Mouse (Mus musculus) heart, adult 11 months (tissue): Measurements from ENCODE around the gene Sult4a1.
"Not testable (repeated sequence)": the region's sequence is repeated elsewhere in the genome, so short reads cannot be mapped to it uniquely, and the experiment has no call there.

Source experiments
- DNase-seq: peaks from one replicate; pipeline ENCODE4 v3.0.0; 2022

Sult4a1 gene

DNA sequence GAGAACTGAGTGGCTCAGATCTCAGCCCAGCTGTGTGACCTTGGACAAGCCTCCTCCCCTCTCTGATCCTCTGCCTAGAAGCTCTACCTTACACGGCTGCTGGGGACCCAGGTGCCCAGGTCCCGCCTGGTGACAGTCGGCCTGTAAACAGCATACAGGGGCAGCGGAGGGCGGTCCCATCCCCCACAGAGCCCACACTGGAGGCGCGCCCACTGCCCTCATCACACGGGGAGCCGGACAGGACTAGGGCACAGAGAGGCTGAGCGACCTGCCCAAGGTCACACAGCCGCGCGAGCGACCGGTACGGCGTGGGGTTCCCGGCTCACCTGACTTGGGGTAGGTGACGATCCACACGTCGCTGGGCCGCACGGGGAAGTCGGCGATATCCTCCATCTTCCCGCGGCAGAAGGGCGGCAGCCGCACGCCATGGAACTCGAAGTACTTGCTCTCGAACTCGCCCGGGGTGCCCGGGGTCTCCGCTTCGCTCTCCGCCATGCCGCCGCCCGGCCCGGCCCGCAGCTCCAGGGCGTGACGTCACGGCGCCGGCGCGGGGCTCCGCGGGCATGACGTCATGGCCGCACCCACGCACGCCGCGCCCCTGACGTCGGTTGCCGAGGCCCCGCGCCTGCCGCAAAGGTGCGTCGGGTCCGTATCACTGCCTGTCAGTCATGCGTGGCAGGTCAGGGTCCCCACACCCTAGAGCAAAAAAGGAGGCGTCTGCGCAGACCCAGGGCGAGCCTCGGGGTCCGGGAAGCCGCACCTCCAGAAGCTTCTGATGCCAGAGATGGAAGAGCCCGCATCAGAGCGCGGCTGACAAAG, at the start of gene Sult4a1:
Sult4a1 (minus strand) TSS at position 650 of the 819 bp plus-strand sequence.
- no peak for DNase-seq

DNA sequence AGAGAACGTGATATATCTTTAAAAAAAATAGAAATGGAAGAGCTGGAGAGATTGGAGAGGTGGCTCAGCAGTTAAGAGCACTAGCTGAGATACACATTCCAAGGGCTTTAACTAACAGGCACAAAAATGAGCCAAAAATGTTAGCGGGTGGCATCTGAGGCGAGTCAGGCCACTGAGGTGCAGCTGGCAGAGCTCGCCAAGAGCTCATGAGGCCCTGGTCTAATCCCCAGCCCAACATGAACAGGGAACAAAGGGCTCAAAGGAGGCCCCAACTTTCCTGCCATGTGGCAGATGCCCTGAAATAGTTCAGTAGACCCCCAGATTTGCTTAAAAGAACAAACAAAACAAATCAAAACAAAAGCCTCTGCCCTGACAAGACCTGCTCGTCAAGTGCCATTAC, 35.4 kb upstream of the Sult4a1 start:
- DNase-seq = no peak

DNA sequence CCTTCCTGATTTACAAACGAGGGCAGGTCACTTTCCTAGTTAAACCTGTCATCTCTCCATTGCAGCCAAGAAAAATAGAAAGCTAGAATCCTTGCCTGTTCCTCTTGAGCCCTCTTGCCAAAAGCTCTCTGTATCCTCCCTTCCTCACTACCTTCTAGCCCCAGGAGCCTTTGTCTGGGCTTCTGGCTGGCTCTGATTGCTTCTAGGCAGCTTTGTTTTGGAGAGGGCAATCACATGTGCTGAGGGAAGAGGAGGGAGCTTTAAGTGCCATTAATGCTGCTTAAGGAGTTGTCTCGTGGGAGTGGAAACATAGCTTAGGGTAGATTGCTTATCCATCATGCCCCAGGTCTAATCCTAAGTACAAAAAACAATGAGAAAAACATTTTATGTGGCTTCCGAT, 34.6 kb upstream of the Sult4a1 start:
- DNase-seq = no peak

DNA sequence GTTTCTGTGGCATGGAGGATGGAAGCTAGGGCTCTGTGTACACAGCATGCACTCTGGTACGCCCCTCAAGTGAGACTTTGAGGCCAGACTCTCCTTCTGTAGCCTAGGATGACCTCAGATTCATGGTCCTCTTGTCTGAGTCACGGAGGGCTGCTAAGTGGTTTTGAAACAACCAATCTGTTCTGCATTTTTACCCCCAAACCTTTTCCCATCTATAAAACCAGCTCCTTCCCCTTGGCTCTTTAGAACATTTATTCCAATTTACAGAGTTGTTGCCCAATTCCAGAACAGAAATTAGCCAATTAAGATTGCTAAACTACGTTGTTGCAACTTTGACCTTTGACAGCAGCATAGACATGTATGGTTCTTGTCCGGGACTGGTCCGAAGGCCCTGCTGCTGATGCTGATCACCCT, 34.0 kb upstream of the Sult4a1 start:
- no peak for DNase-seq

DNA sequence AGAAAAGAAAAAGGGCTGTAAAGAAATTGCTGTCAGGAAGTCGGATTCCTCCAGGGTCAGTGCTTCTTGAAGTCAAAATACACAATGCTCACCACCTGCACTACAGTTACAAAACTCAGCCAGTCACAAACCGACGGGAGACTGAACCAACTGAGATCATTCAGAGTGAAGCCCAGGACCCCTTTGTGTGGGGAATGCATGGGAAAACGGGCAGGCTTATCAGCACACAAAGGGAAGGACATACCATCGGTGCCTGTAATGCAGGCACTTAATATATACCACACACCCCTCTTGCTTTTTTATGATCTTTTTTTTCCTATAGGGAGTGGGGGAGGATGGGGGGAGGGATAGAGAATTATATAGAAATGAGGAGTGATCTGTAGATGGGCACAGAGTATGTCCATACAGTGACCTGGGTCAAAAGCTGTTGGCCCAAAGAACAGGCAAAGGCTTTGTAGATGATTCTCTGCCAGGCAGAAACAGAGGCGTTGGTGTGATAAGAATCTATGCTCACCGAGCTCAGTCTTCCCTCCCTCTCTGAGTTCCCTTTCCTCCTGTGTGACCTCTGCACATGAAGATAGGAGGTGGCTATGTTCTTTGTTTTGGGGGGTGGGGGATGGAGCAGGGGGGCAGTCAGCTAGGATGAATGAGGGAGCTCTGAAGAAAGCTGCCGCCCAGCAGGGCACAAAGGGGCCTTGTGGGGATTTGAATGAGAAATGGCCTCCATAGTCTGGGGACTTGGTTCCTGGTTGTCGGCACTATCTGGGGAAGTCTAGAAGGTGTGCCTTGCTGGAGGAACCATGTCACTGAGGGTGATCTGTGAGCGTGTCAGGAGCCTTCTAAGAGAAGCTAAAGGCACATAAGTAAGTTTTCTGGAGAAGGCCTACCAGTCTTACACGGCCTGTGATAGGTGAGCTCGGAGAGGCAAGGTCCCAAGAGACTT, 31.2 kb upstream of the Sult4a1 start:
- DNase-seq = no peak

DNA sequence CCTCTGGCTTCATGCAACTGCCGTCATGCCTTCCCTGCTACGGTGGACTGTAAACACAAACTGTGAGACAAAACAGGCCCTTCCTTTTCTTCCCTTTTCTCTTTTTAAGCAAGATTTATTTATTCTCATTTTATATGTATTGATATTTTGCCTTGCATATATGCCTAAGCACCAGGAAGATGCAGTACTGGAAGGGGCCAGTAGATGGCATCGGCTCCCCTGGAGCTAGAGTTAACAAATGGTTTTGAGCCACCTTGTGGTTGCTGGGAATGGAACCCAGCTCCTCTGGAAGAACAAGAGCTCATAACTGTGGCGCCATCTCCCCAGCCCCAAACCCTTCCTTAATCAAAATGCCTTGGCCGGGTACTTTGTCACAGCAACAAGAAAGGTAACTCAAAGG, 29.9 kb upstream of the Sult4a1 start:
- no peak for DNase-seq

DNA sequence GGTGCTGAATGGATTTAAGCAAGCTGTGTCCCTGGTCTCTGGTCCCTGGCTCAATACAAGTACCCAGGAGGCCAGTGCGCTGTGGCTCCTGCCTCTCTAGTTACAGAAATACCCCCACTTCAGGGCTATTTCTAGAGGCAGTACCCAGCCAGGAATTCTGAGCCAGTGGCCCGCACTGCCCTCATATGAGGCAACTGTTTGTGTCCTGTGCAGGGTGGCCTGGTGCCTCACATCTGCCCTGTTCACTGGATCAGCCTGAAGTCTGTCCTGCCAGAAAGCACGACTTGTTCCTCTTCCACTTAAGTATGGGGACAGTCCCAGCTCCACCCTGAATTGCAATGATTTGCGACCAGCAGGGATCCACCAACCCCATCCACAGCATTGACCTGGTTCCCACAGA, 27.9 kb upstream of the Sult4a1 start:
- DNase-seq = peak; percentile 99

DNA sequence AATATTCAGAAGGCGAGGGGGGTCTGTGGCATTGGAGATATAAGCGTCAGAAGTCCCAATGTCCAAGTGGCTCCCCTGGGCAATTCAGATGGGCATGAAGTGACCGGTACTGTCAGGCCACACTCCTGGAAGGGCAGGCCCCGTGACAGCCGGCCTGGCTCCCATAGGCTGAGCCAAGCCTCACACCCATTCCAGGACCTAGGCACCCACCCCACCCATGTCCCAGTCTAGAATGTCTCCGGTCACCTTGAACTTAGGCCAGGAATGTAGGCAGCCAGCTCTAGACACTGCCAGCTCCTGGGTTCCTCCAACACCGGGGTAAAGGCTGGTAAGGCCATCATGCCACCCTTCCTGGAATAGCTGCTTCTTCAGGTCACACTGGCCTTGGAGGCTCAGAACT, 26.4 kb upstream of the Sult4a1 start:
- DNase-seq = peak; percentile 99

DNA sequence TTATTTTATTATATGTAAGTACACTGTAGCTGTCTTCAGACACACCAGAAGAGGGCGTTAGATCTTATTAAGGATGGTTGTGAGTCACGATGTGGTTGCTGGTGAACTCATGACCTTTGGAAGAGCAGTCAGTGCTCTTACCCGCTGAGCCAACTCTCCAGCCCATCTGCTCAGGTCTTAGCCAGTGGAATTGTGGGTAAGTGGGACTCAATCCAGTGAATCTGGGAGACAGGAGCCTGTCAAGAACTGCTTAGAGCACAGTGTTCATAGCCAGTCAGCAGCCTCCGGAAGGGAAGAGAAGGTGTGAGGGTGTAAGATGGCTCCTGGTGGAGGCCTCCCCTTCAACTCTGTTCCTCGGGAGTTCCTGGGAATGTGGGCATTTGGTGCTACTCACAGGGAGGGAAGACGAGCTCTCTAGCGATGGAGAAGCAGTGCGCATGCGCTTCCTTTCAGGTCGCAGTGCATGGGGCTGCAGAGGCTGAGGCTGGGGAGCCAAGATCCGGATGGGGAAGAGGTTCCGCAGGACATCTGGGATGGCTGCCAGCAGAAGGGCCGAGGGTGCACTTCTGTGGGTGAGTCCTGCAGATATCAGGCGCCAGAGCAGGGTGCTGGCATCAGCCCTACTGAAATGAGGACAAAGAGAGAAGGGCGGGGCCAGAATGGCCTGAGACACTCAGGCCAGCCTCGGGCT, 25.7 kb upstream of the Sult4a1 start:
- DNase-seq = peak; percentile 99

DNA sequence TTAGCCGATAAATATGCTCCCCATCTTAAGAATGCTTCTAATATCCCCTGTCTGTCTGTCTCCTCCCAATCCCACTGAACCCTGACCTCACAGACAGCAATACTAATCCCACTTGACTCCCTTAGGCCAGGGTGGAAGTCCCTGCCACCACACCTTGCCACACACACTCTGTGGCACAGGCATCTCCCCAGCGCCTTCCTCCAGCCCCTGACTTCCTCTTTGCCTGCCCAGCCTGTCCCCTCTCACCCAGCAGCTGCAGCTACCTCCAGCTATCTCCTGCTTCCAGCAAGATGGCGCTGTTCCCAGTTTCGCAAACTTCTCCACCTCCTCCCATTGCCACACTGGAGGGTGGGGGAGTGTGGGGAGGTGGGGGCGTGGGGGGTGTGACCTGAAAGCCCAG, 21.3 kb upstream of the Sult4a1 start:
- DNase-seq = no peak

DNA sequence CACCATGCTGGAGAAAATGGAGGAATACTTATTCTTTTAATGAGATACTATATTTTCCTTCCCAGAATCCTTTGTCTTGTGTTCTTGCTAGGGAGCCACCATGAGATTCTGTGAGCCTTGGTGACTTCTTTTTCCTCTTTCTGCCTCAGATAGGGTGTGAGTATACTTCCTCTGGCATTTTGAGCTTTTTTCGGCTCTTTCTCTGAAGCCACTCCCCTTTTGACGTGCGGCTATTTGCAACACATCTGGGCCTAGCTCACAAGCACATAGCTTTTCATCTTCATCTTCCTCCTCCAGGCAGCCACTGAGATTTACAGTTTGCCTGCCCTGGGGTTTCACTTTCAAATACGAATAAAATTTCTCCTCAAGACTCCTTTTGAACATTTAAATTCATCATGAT, 20.9 kb upstream of the Sult4a1 start:
- no peak for DNase-seq

DNA sequence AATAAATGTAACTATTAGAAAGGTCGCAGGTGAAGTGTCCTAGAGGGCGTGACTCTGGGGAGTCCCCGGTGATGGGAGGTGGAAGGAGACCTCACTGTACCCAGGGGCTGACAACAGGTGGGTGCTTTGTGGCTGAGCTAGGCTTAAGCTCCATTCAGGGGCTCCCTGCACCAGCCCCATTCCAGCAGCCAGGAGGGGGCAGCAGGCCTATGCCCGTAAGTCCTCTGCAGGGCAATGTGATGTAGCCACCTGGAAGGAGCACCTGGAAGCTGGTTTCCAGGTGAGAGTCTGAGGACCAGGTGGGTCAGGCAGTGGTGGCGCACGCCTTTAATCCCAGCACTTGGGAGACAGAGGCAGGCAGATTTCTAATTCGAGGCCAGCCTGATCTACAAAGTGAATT, 18.5 kb upstream of the Sult4a1 start:
- DNase-seq = no peak

DNA sequence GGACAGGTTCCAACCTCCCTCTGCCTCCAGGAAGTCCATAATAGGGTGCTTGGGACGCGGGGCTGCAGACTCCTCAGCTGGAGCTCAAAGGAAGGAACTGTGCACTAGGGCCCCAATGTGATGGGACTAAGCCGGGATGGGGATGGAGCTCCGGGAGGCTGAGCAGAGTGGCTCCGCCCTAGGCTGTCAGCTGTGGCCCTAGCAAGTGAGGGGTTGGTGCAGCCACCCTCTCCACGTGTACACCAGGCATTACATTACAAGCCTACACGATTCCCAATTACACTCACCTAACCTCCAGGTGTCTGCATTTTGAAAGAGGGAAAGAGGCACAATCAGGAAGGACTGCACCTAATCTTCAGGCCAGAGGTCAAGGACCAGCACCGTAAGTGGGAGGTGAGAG, 17.5 kb upstream of the Sult4a1 start, which contains the start of gene Pnpla5:
Pnpla5 (minus strand) TSS at position 101 of the 400 bp plus-strand sequence.
- no peak for DNase-seq

DNA sequence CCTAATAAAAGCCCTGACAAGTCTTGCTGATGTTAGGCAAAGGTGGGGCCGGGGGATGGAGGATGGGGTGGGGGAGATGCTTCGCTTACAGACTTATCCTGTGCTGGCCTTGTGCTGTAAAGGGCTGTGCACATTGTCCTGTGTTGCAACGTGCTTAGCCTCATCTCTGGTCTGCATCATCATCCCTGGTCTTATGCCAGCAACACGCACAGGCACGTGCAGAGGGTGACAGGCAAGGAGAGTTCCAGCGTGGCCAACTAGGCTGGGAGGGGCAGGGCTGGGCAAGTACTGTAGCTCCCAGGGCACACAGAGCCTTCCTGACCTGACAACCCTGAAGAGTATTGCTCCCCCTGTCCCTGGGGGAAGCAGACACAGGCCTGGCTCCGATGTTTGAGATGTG, 15.5 kb upstream of the Sult4a1 start:
- no peak for DNase-seq

DNA sequence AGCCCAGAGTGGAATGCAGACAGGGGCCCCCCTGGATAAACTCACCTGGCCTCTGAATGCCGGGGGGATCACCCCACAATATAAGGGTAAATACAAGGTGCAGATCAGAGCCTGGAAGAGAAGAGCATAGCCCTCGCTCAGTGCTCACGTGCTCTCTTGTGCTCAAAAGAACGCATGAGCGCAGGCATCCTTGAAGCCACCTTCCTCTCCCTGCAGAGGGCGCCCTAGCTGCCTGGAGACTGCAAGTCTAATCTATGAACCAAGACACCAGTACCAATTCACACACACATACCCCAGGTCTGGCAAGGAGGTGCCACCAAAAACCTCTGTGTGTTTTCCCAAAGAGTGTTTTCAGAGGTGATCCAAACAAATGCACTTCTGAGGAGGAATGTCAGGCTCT, 15.1 kb upstream of the Sult4a1 start:
- DNase-seq = no peak

DNA sequence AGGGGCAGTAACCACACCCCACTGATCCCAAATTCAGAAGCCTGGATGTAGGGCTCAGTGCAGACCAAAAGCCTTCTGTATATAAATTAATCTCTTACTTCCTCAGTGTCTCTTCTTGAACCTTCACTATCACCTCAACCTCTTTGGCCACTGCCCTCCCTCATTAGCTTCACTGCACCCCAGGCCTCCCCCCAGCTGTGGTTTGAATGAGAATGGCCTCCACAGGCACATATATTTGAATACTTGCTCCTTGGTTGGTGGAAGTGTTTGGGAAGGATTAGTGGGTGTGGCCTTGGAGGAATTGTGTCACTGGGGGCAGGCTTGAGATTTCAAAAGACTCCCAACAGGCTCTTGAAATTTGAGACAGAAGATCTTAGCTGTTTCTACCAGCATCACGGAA, 10.9 kb upstream of the Sult4a1 start:
- DNase-seq = no peak

DNA sequence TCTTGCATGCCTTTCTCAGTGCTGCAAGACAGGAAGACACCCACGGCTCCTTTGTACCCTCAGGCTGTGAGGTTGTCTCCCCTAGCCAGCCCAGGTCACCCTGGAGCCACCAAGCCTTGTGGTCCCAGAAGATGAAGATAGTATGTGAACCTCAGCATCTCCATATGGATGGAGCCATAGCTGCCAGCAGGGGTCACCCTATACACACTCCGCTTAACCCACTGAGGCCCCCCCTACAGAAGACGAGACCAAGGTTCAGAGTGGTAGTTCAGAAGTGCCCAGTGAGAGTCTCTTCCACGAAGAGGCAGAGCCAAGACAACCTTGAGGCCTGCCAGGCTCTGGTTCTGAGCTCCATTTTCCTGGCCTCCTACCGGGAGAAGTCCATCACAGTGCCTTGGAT, 10.2 kb upstream of the Sult4a1 start:
- DNase-seq = no peak

DNA sequence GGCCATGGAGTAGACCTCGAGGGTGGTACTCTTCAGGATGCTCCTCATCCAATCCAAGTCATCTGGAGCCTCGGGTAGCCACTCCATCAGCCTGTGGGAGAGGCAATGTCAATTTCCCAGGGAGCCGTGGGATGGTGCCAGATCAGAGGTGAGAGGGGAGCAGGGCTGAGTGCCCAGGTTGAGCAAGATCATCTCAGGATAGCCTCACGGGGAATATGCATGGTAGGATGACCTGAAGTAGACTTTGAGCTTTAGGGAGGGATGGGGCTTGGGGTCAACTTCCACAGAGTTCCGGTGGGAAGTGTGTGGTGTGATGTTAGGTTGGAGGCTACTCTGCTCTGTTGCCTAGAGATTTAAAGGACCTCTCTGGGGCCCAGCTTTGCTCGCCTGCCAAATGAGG, 8.3 kb upstream of the Sult4a1 start:
- DNase-seq = no peak

DNA sequence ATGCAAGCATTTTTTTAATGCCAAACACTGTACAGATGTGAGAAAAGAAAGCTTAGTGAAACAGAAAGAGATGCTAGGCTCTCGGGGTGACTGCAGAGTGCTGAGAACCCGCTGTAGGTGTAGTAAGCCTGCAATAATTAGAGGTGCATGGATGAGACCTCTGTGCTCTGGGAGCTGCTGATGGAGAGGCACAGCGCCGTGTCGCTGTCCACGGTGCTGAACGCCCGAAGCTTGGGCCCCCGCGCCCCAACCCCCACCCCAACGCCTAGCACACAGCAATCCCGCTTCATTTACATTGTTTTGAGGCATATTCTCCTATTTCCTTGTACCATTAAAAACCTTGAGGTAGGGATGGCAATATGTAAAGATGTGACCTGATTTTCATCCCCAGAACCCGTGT, 3.3 kb upstream of the Sult4a1 start:
- DNase-seq = no peak

DNA sequence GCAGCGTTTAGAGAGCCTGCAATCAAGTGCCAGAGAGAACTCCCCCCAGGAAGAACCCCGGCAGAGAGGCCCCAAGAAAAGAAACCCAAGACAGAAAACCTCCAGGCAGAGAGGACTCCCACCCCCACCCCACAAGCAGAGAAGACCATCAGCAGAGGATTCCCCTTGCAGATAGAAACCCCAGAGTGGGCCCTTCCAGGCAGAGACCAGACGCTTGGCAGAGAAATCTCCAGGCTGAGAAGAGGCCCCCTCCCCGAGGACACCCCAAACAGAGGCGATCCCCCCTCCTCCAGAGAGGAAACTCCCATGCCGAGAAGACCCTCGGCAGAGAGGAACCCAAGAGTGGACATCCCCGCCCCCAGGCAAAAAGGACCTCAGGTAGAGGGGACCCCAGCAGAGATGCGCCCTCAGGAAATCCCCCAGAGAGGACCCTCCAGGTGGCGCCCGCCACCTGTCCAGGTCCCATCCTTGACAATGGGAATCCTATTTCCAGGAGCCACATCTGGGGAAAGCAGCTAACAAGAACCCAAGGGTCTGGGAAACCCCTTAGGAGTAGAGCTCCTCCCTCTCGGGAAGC, 458 bp upstream of the Sult4a1 start:
- no peak for DNase-seq

DNA sequence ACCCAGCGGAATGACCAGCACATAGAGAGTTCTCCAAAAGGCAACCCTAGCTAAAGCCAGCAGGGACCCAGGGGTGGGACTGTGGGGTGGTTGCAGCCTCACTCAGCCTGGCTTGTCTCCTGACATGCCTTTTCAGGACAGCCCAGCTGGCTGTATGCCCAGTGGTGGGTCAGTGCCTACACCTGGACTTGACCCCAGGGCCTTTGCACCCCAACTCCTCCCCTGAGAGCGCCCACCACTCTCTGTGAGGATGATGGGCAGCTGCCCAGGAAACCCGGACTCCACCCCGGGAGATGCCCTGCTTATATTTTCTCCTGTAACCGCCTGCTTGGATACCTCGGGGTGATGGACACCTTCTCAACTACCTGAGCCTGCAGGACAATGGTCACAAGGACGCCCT, 928 bp downstream of the Sult4a1 start:
- DNase-seq = no peak

DNA sequence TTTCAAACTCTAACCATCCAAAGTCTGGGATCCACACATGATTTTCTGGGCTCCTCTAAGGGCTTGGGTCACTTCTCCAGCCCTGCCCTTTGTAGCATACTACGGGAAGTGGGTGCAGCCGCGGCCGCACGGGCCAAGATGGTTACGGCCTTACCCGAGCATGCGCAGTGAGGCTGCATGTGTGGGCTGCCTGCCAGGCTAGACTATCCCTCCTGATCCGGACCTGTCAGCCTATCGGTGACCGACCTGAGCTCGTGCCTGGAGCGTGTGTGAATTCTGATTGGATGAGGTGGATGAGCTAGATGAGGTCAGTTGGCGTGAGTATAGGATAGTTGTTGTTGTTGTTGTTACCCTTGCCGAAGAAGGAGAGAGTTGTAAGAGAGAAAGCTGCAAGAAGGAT, 8.0 kb downstream of the Sult4a1 start:
- DNase-seq = not testable (repeated sequence)

DNA sequence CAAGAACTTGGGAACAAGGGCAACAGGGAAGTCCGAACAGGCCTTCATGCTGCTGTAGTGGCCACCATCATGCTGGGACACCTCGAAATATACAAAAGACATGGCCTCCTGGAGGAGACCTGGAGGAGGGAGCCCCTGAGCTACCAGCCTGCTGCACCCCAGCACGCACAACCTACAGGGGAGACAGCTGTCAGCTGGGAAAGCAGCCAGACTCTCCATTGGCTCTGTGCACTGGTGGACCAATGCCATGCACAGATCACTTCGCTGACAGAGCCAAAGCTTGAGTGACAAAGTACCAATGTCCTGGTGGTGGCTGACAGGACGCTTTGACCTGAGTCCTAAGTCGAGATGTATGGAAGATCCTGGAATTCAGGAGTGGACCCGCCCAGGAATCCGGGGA, 9.5 kb downstream of the Sult4a1 start:
- no peak for DNase-seq
